Mouse (Mus musculus): ENCODE results near the gene Siglece. TPM values are rescaled to one million over a fixed set of nuclear protein-coding genes. Genes with fewer than 3 reads are reported as not detected.

Gene Siglece
- polyA plus RNA-seq, 1 experiment, result 2.2 TPM

GRCm38 (mm10) chr7:43654519-43654918 is 5.4 kb downstream of the Siglece start:
- 51% methylated on average over 3 of the region's 3 CpGs for WGBS
- no peak overlapping the region for H3K4me3 ChIP-seq (ENCODE audit: low read depth, low read length)
- TF ChIP-seq POLR2A (IDR thresholded peaks at IDR 0.05; ENCODE audit: low read depth, low read length) (no peak), CTCF (IDR thresholded peaks at IDR 0.05; ENCODE audit: extremely low read depth, insufficient read length, insufficient replicate concordance, low read depth, low read length) (no peak)

DNA sequence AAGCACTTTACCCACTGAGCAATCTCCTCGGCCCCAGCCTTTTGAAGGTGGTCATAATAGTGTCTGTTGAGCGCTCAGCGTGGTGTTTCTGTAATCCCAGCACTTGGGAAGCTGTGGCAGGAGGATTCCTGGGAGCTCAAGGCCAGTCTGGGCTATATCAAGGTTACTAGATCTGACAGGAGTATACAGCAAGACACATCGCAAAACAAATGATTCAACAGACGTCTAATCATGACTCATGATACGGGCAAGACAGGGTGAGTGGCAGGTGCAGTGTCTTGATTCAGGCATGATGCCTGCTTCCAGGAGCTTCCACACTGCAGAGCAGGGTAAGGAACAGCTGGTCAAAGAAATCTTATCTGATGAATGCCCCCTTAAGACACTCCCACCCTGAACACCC is 7.3 kb downstream of the Siglece start:
- TF ChIP-seq CTCF (IDR thresholded peaks at IDR 0.05; ENCODE audit: extremely low read depth, insufficient read length, insufficient replicate concordance, low read depth, low read length), result no peak
- no peak for TF ChIP-seq POLR2A (IDR thresholded peaks at IDR 0.05; ENCODE audit: low read depth, low read length)
- no peaks in the 10 kb centered on the region for H3K36me3 ChIP-seq (ENCODE audit: control insufficient read depth, insufficient read depth, low read length)
- no peaks in the 10 kb centered on the region for H3K4me1 ChIP-seq (ENCODE audit: control insufficient read depth, insufficient read depth, insufficient read length, low read length)
- H3K4me3 ChIP-seq (ENCODE audit: low read depth, low read length), result no peak overlapping the region
- H3K27ac ChIP-seq (ENCODE audit: insufficient read depth, low read depth, low read length), result no peak overlapping the region
- no peaks in the 10 kb centered on the region for H3K27me3 ChIP-seq (ENCODE audit: control insufficient read depth, insufficient read depth, low read length)
- 68% methylated on average over 6 of the region's 6 CpGs for WGBS

More at GRCm38 (mm10) chr7:43654519-43654918, 5.4 kb downstream of the Siglece start:
- H3K4me1 ChIP-seq (ENCODE audit: control insufficient read depth, insufficient read depth, insufficient read length, low read length), result no peaks in the 10 kb centered on the region
- no peak overlapping the region for H3K27ac ChIP-seq (ENCODE audit: insufficient read depth, low read depth, low read length)
- H3K27me3 ChIP-seq (ENCODE audit: control insufficient read depth, insufficient read depth, low read length), result no peaks in the 10 kb centered on the region
- no peaks in the 10 kb centered on the region for H3K36me3 ChIP-seq (ENCODE audit: control insufficient read depth, insufficient read depth, low read length)

GRCm38 (mm10) chr7:43643046-43643652 is 16.8 kb downstream of the Siglece start:
- Histone ChIP-seq H3K4me3 (ENCODE audit: low read depth, low read length) (no peak overlapping the region), H3K36me3 (ENCODE audit: control insufficient read depth, insufficient read depth, low read length) (no peaks in the 10 kb centered on the region), H3K27ac (ENCODE audit: insufficient read depth, low read depth, low read length) (peak overlapping the region; percentile 49), H3K27me3 (ENCODE audit: control insufficient read depth, insufficient read depth, low read length) (no peaks in the 10 kb centered on the region), H3K4me1 (ENCODE audit: control insufficient read depth, insufficient read depth, insufficient read length, low read length) (no peaks in the 10 kb centered on the region; the same call in 1 of the 2 replicates)
- WGBS, result 81% methylated on average over 17 of the region's 17 CpGs
- TF ChIP-seq CTCF (IDR thresholded peaks at IDR 0.05; ENCODE audit: extremely low read depth, insufficient read length, insufficient replicate concordance, low read depth, low read length), result no peak
- no peak for TF ChIP-seq POLR2A (IDR thresholded peaks at IDR 0.05; ENCODE audit: low read depth, low read length)

DNA sequence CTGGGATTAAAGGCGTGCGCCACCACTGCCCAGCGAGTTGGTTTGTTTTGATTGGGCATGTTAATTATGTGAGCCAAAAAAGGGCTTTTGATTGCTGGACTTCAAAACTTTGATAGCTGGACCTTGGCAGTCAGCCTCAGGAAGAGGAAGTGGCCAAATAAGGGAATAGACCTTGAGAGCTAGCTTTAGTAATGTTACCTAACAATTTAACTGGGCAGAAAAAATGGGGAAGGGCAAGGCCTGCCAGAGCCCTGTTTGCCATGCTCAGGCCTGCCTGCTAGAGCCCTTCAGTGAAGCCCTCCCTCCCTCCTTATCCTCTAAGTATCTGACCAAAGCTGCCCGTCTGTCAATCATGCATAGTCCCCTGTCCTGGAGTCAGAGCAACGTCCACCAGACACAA is 17.4 kb downstream of the Siglece start:
- H3K27ac ChIP-seq (ENCODE audit: insufficient read depth, low read depth, low read length), result peak overlapping the region; percentile 49; the same call in 1 of the 2 replicates
- H3K27me3 ChIP-seq (ENCODE audit: control insufficient read depth, insufficient read depth, low read length), result no peaks in the 10 kb centered on the region
- H3K36me3 ChIP-seq (ENCODE audit: control insufficient read depth, insufficient read depth, low read length), result no peaks in the 10 kb centered on the region
- TF ChIP-seq CTCF (IDR thresholded peaks at IDR 0.05; ENCODE audit: extremely low read depth, insufficient read length, insufficient replicate concordance, low read depth, low read length) (no peak), POLR2A (IDR thresholded peaks at IDR 0.05; ENCODE audit: low read depth, low read length) (no peak)
- 65% methylated on average over 5 of the region's 5 CpGs for WGBS
- no peak overlapping the region for H3K4me3 ChIP-seq (ENCODE audit: low read depth, low read length)
- no peaks in the 10 kb centered on the region; the same call in 1 of the 2 replicates for H3K4me1 ChIP-seq (ENCODE audit: control insufficient read depth, insufficient read depth, insufficient read length, low read length)

GRCm38 (mm10) chr7:43637118-43637517 is 22.8 kb downstream of the Siglece start:
- Histone ChIP-seq H3K4me1 (ENCODE audit: control insufficient read depth, insufficient read depth, insufficient read length, low read length) (peaks cover 26% of the 10 kb centered on the region; the same call in 1 of the 2 replicates), H3K36me3 (ENCODE audit: control insufficient read depth, insufficient read depth, low read length) (peaks cover 4% of the 10 kb centered on the region; the same call in 1 of the 2 replicates), H3K4me3 (ENCODE audit: low read depth, low read length) (peak overlapping the region; percentile 11; the same call in 1 of the 2 replicates), H3K27ac (ENCODE audit: insufficient read depth, low read depth, low read length) (no peak overlapping the region), H3K27me3 (ENCODE audit: control insufficient read depth, insufficient read depth, low read length) (no peaks in the 10 kb centered on the region)
- 90% methylated on average over 1 of the region's 1 CpGs for WGBS
- TF ChIP-seq POLR2A (IDR thresholded peaks at IDR 0.05; ENCODE audit: low read depth, low read length), result no peak
- TF ChIP-seq CTCF (IDR thresholded peaks at IDR 0.05; ENCODE audit: extremely low read depth, insufficient read length, insufficient replicate concordance, low read depth, low read length), result no peak

- H3K27ac ChIP-seq (ENCODE audit: insufficient read depth, low read depth, low read length), result peak overlapping the region; percentile 10; the same call in 1 of the 2 replicates
- WGBS, result 53% methylated on average over 2 of the region's 2 CpGs
- TF ChIP-seq CTCF (IDR thresholded peaks at IDR 0.05; ENCODE audit: extremely low read depth, insufficient read length, insufficient replicate concordance, low read depth, low read length), result no peak
- TF ChIP-seq POLR2A (IDR thresholded peaks at IDR 0.05; ENCODE audit: low read depth, low read length), result no peak
- peaks cover 4% of the 10 kb centered on the region; the same call in 1 of the 2 replicates for H3K36me3 ChIP-seq (ENCODE audit: control insufficient read depth, insufficient read depth, low read length)
- peaks cover 26% of the 10 kb centered on the region; the same call in 1 of the 2 replicates for H3K4me1 ChIP-seq (ENCODE audit: control insufficient read depth, insufficient read depth, insufficient read length, low read length)
- H3K27me3 ChIP-seq (ENCODE audit: control insufficient read depth, insufficient read depth, low read length), result no peaks in the 10 kb centered on the region
- peak overlapping the region; percentile 32; the same call in 1 of the 2 replicates for H3K4me3 ChIP-seq (ENCODE audit: low read depth, low read length)
Measured at GRCm38 (mm10) chr7:43636194-43636593, 23.8 kb downstream of the Siglece start.

- TF ChIP-seq POLR2A (IDR thresholded peaks at IDR 0.05; ENCODE audit: low read depth, low read length) (peak; percentile 67; the same call in 1 of the 2 replicates), CTCF (IDR thresholded peaks at IDR 0.05; ENCODE audit: extremely low read depth, insufficient read length, insufficient replicate concordance, low read depth, low read length) (no peak)
- Histone ChIP-seq H3K27me3 (ENCODE audit: control insufficient read depth, insufficient read depth, low read length) (no peaks in the 10 kb centered on the region), H3K4me3 (ENCODE audit: low read depth, low read length) (peak within 1 kb of the TSS; percentile 69), H3K4me1 (ENCODE audit: control insufficient read depth, insufficient read depth, insufficient read length, low read length) (peaks cover 26% of the 10 kb centered on the region; the same call in 1 of the 2 replicates), H3K27ac (ENCODE audit: insufficient read depth, low read depth, low read length) (peak within 1 kb of the TSS; percentile 92), H3K36me3 (ENCODE audit: control insufficient read depth, insufficient read depth, low read length) (peaks cover 4% of the 10 kb centered on the region; the same call in 1 of the 2 replicates)
- WGBS, result 14% methylated on average over 6 of the region's 6 CpGs
Measured at GRCm38 (mm10) chr7:43634500-43634899, 25.5 kb downstream of the Siglece start, which contains the start of gene Ceacam18. TSS of gene Ceacam18 (plus strand) at chr7:43634707.
